Mouse (Mus musculus): ENCODE data around the gene A930018P22Rik. TPM values are rescaled to one million over a fixed set of nuclear protein-coding genes. Genes with fewer than 3 reads are reported as not detected.

Gene A930018P22Rik
- polyA plus RNA-seq, 1 experiment from 2014 or later = 0.36 TPM

- H3K4me1 ChIP-seq = peaks cover 68% of the 10 kb centered on the region
- ATAC-seq = no peak
- H3K4me2 ChIP-seq = no peak overlapping the region
- 78% methylated on average over 6 of the region's 6 CpGs for WGBS (ENCODE audit: insufficient replicate concordance)
- peaks cover 14% of the 10 kb centered on the region for H3K36me3 ChIP-seq
- H3K9me3 ChIP-seq (replicated peaks) = no peaks in the 10 kb centered on the region
- H3K9ac ChIP-seq = peak overlapping the region; percentile 97; the same call in 1 of the 2 replicates
- peaks cover 3% of the 10 kb centered on the region; the same call in 1 of the 2 replicates for H3K27me3 ChIP-seq (replicated peaks)
- no peak overlapping the region for H3K4me3 ChIP-seq
- H3K27ac ChIP-seq = peak overlapping the region; percentile 99
Observed at GRCm38 (mm10) chr2:104120312-104120711, 2.3 kb upstream of the A930018P22Rik start.

- no peaks in the 10 kb centered on the region for H3K9me3 ChIP-seq (replicated peaks)
- peak overlapping the region; percentile 97 for H3K9ac ChIP-seq
- peaks cover 62% of the 10 kb centered on the region for H3K4me1 ChIP-seq
- WGBS (ENCODE audit: insufficient replicate concordance) = 39% methylated on average over 8 of the region's 8 CpGs
- peak overlapping the region; percentile 97 for H3K4me2 ChIP-seq
- H3K27ac ChIP-seq = peak overlapping the region; percentile 99
- ATAC-seq = peak; percentile 70
- peaks cover 10% of the 10 kb centered on the region for H3K36me3 ChIP-seq
- peak overlapping the region; percentile 75 for H3K4me3 ChIP-seq
- H3K27me3 ChIP-seq (replicated peaks) = peaks cover 17% of the 10 kb centered on the region
Observed at GRCm38 (mm10) chr2:104121681-104122504, 676 bp upstream of the A930018P22Rik start.

GRCm38 (mm10) chr2:104123540-104123939, 971 bp downstream of the A930018P22Rik start:
- WGBS (ENCODE audit: insufficient replicate concordance) = 23% methylated on average over 3 of the region's 3 CpGs
- peak overlapping the region; percentile 75 for H3K4me3 ChIP-seq
- peak overlapping the region; percentile 97 for H3K4me2 ChIP-seq
- peaks cover 32% of the 10 kb centered on the region for H3K27me3 ChIP-seq (replicated peaks)
- peak overlapping the region; percentile 97 for H3K9ac ChIP-seq
- no peaks in the 10 kb centered on the region for H3K9me3 ChIP-seq (replicated peaks)
- peak; percentile 45 for ATAC-seq
- H3K4me1 ChIP-seq = peaks cover 53% of the 10 kb centered on the region
- no peaks in the 10 kb centered on the region for H3K36me3 ChIP-seq
- peak overlapping the region; percentile 99 for H3K27ac ChIP-seq

- Histone ChIP-seq H3K27me3 (replicated peaks) (peaks cover 35% of the 10 kb centered on the region), H3K27ac (peak overlapping the region; percentile 99; the same call in 1 of the 2 replicates), H3K9ac (peak overlapping the region; percentile 97), H3K4me1 (peaks cover 49% of the 10 kb centered on the region), H3K9me3 (replicated peaks) (no peaks in the 10 kb centered on the region), H3K4me3 (peak overlapping the region; percentile 75; the same call in 1 of the 2 replicates), H3K4me2 (peak overlapping the region; percentile 97), H3K36me3 (no peaks in the 10 kb centered on the region)
- WGBS (ENCODE audit: insufficient replicate concordance) = 47% methylated on average over 5 of the region's 5 CpGs
- no peak for ATAC-seq
Observed at GRCm38 (mm10) chr2:104124071-104124470, 1.5 kb downstream of the A930018P22Rik start.

- peaks cover 41% of the 10 kb centered on the region for H3K4me1 ChIP-seq
- no peak for ATAC-seq
- no peaks in the 10 kb centered on the region for H3K9me3 ChIP-seq (replicated peaks)
- H3K4me2 ChIP-seq = peak overlapping the region; percentile 57; the same call in 1 of the 2 replicates
- WGBS (ENCODE audit: insufficient replicate concordance) = 75% methylated on average over 13 of the region's 13 CpGs
- H3K36me3 ChIP-seq = no peaks in the 10 kb centered on the region
- H3K27me3 ChIP-seq (replicated peaks) = peaks cover 51% of the 10 kb centered on the region
- no peak overlapping the region for H3K4me3 ChIP-seq
- H3K27ac ChIP-seq = no peak overlapping the region; the same call in 1 of the 2 replicates
- no peak overlapping the region for H3K9ac ChIP-seq
Observed at GRCm38 (mm10) chr2:104128803-104129531, 6.4 kb downstream of the A930018P22Rik start.

- 35% methylated on average over 6 of the region's 6 CpGs for WGBS (ENCODE audit: insufficient replicate concordance)
- ATAC-seq = peak; percentile 99
- peaks cover 50% of the 10 kb centered on the region for H3K27me3 ChIP-seq (replicated peaks)
- peak overlapping the region; percentile 57 for H3K4me2 ChIP-seq
- H3K9ac ChIP-seq = peak overlapping the region; percentile 25; the same call in 1 of the 2 replicates
- H3K36me3 ChIP-seq = no peaks in the 10 kb centered on the region
- H3K4me1 ChIP-seq = peaks cover 33% of the 10 kb centered on the region
- H3K4me3 ChIP-seq = peak overlapping the region; percentile 6; the same call in 1 of the 2 replicates
- H3K9me3 ChIP-seq (replicated peaks) = no peaks in the 10 kb centered on the region
- H3K27ac ChIP-seq = peak overlapping the region; percentile 82
Observed at GRCm38 (mm10) chr2:104130165-104130564, 7.6 kb downstream of the A930018P22Rik start.

- Histone ChIP-seq H3K9ac (peak overlapping the region; percentile 25; the same call in 1 of the 2 replicates), H3K4me2 (peak overlapping the region; percentile 57; the same call in 1 of the 2 replicates), H3K4me3 (no peak overlapping the region), H3K36me3 (no peaks in the 10 kb centered on the region), H3K9me3 (replicated peaks) (no peaks in the 10 kb centered on the region), H3K4me1 (peaks cover 33% of the 10 kb centered on the region), H3K27ac (peak overlapping the region; percentile 82), H3K27me3 (replicated peaks) (peaks cover 43% of the 10 kb centered on the region)
- ATAC-seq = no peak
- WGBS (ENCODE audit: insufficient replicate concordance) = 41% methylated on average over 3 of the region's 3 CpGs
Observed at GRCm38 (mm10) chr2:104130969-104131368, 8.4 kb downstream of the A930018P22Rik start.

GRCm38 (mm10) chr2:104132266-104132859, 9.8 kb downstream of the A930018P22Rik start:
- peaks cover 33% of the 10 kb centered on the region for H3K4me1 ChIP-seq
- WGBS (ENCODE audit: insufficient replicate concordance) = 58% methylated on average over 7 of the region's 7 CpGs
- ATAC-seq = no peak
- H3K27me3 ChIP-seq (replicated peaks) = peaks cover 38% of the 10 kb centered on the region
- H3K9me3 ChIP-seq (replicated peaks) = no peaks in the 10 kb centered on the region
- no peak overlapping the region for H3K4me3 ChIP-seq
- H3K36me3 ChIP-seq = no peaks in the 10 kb centered on the region
- no peak overlapping the region for H3K27ac ChIP-seq
- no peak overlapping the region for H3K9ac ChIP-seq
- H3K4me2 ChIP-seq = no peak overlapping the region

- ATAC-seq = no peak
- H3K27ac ChIP-seq = no peak overlapping the region
Observed at GRCm38 (mm10) chr2:104133042-104133810, 10.7 kb downstream of the A930018P22Rik start.

GRCm38 (mm10) chr2:104134150-104135056, 11.8 kb downstream of the A930018P22Rik start:
- Histone ChIP-seq H3K9ac (no peak overlapping the region), H3K36me3 (no peaks in the 10 kb centered on the region), H3K4me3 (no peak overlapping the region), H3K4me2 (no peak overlapping the region), H3K4me1 (peaks cover 28% of the 10 kb centered on the region), H3K9me3 (replicated peaks) (0 out of 2 replicates have a peak, but pooled peaks cover 4% of the 10 kb centered on the region), H3K27ac (no peak overlapping the region), H3K27me3 (replicated peaks) (peaks cover 26% of the 10 kb centered on the region)
- ATAC-seq = no peak
- WGBS (ENCODE audit: insufficient replicate concordance) = 43% methylated on average over 8 of the region's 8 CpGs

More at GRCm38 (mm10) chr2:104133042-104133810, 10.7 kb downstream of the A930018P22Rik start:
- Histone ChIP-seq H3K27me3 (replicated peaks) (peaks cover 31% of the 10 kb centered on the region), H3K9me3 (replicated peaks) (no peaks in the 10 kb centered on the region), H3K4me2 (no peak overlapping the region), H3K9ac (no peak overlapping the region), H3K4me1 (peaks cover 33% of the 10 kb centered on the region), H3K4me3 (no peak overlapping the region), H3K36me3 (no peaks in the 10 kb centered on the region)
- WGBS (ENCODE audit: insufficient replicate concordance) = 32% methylated on average over 12 of the region's 12 CpGs

Data from liver, embryonic 12.5 days (tissue).